Mouse (Mus musculus): ENCODE data around the gene Phlda1. TPM values are rescaled to one million over a fixed set of nuclear protein-coding genes. Genes with fewer than 3 reads are reported as not detected.

Phlda1 gene
- 11.7 TPM for polyA plus RNA-seq (2014; fragmentation: Illumina TruSeq; extraction: RNeasy Lipid Tissue Mini Kit (QIAGEN cat#74804))

DNA sequence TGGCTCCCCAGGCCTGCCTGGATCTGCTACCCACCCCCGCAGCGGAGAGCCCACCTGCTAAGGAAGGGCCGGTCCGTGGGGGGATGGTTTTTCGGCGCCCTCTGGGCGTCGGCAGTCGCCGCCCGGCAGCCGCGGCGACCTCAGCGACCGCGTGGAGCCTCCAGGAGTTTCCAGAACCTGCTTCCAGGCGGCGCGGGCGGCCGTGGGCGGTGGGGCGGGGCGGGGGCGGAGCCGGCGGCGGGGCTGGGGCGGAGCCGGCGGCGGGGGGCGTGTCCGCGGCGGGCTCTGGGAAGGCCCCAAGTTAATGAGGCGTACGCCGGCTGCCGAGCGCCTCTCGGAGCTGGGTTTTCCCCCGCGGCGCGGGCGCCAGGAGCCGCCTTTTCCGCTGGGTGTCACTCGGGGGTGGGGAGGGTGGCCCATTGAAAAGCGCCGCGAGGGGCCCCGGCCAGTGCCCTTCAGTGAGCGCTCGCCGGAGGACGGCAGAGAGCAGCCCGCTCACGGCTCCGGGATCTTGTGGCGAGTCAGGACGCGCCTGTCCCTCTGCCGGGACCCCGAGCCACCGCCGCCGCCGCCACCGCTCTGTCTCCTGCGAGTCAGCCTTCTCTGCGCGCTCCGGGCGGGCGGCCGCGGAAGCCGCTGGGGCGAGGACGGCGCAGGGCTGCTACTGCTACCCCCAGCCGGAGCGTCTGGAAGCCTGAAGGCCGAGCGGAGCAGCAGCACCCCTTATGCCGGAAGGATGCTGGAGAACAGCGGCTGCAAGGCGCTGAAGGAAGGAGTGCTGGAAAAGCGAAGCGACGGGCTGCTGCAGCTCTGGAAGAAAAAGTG lies at the start of gene Phlda1:
Gene Phlda1, plus strand, starts transcription at position 186 of the 825 bp plus-strand sequence.

GRCm38 (mm10) chr10:111472686-111473510 lies 33.2 kb upstream of the Phlda1 start, which contains the start of gene Nap1l1:
Nap1l1 (plus strand) TSS chr10:111473223.

Other genes with a start within 250 kb of the Phlda1 start
- gene Bbs10, start 207.6 kb upstream of the Phlda1 start, polyA plus RNA-seq (2014; fragmentation: Illumina TruSeq; extraction: RNeasy Lipid Tissue Mini Kit (QIAGEN cat#74804)) = 12.3 TPM
- gene Nap1l1, start 33.1 kb upstream of the Phlda1 start, polyA plus RNA-seq (2014; fragmentation: Illumina TruSeq; extraction: RNeasy Lipid Tissue Mini Kit (QIAGEN cat#74804)) = 1,489 TPM